Mouse (Mus musculus): ENCODE results near the gene Efcab6. TPM values are rescaled to one million over a fixed set of nuclear protein-coding genes. Genes with fewer than 3 reads are reported as not detected.

The Efcab6 gene
- total RNA-seq, 2 experiments from 2014 or later = 4.6 to 7.3 TPM

DNA sequence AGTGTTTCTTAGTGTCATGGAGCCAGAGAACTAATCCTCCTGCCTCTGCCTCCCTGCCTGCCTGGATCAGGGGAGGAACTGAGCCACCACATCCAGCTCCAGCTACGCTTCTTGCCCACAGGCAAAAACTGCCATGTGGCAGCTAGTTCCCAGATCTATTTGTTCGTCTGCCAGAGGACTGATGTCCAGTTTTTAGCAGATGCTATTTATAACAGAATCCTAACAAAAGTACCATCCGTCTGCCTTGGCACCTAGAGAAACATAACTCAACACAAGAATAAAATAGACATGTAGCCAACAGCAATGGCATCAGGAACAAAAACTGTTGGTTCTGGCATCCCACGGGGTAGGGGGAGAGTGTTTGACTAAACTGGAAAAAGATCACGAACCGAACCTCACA, 6.3 kb downstream of the Efcab6 start:
- no peak for DNase-seq

DNA sequence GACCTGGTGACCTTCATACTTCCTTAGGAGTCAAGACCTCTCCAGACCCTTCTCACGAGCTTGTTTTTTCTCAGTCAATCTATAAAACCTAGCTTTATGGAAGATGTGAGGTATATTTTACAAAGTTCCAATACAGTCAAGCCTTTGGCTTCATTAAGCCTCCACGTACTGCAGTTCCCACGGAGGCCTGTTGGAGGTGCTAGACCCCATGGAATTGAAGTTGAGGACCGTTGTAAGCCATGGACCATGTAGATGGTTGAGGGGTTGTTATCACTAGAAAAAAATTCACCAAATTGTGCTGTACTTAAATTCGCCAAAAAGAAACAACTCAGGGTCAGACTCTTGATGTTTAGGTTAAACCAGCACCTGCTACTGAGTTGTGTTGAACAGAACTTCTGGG, 9.1 kb downstream of the Efcab6 start:
- DNase-seq = no peak

- DNase-seq = peak; percentile 83 to 85
Observed at GRCm38 (mm10) chr15:84053859-84054258, 11.3 kb downstream of the Efcab6 start.

- DNase-seq = no peak
Observed at GRCm38 (mm10) chr15:84053240-84053639, 11.9 kb downstream of the Efcab6 start.

DNA sequence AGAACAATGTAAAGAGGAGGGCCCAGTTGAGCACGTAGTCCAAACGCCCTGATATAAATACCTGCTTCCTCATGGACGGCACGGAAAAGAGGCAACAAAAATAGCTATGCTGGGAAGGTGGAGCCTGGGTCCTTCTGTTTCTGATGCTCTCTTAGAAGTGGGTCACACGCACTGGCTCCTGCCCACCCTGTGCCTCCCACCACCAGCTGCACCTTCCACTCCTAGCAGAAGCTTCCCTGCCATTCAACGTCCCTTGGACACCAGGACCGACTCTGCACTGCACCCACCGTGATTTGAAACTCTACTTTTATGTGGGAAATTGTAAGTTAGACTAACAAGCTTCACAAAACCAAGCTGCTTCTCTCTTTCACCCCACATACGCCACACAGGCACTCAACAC, 12.8 kb downstream of the Efcab6 start:
- no peak for DNase-seq

- DNase-seq = no peak
Observed at GRCm38 (mm10) chr15:84049570-84049969, 15.6 kb downstream of the Efcab6 start.

- DNase-seq = no peak
Observed at GRCm38 (mm10) chr15:84045562-84045961, 19.6 kb downstream of the Efcab6 start.

DNA sequence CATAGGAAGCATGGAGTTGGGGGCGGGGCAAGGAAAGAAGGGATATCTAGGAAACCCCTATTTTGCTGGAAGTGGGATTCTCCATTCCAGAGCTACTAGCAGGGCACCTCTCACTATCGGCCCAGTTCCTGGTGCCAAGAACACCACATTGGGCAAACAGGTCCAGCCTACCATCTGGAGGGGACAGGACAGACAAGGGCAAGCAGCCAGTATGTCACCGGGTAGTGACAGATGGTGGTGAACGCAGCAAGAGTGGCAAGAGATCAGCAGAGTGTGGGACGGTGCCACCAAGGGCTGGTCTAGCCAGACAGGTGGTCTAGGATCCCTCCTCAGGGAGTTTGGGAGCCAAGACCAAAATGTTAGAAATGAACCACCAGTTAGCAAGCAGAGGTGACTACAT, 28.1 kb downstream of the Efcab6 start:
- no peak for DNase-seq

GRCm38 (mm10) chr15:84025651-84026050, 39.5 kb downstream of the Efcab6 start:
- no peak for DNase-seq

DNA sequence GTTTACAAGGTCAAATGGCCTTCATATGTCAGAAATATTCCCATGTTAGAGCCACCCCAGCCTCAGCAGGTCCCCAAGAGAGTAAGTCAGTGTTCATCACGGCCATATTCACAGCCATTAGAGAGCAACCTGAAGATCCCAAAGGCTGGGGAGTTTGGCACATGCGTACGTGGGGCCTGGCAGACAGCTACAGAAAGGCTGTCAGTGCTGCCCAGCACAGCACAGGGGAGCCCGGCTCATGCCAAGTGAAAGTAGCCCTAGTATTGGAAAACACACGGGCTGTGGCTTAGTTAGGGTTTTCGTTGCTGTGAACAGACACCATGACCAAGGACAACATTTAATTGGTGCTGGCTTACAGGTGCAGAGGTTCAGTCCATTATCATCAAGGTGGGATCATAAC, 40.3 kb downstream of the Efcab6 start:
- DNase-seq = no peak

- DNase-seq = no peak
Observed at GRCm38 (mm10) chr15:84009366-84010083, 55.7 kb downstream of the Efcab6 start.

DNA sequence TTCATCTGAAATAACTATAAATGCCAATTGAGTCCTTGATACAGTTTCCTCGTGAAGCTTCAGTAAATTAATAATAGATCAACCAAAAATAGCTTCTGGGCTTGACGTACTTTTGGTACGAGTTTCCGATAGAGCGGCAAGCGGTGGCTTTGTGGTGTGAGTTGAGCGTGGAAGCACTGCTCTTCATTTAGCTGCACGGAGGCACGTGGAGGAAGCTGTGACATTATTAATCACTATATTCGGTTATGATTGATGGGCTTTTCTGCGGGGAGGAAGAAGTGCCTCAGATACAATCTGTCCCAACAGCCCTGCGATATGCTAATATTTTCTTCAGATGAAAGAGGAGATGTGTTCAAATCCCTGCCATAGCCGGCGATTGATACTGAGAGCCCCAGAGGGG, 60.9 kb downstream of the Efcab6 start:
- DNase-seq = no peak

GRCm38 (mm10) chr15:83999071-83999470, 66.1 kb downstream of the Efcab6 start:
- no peak for DNase-seq

- no peak for DNase-seq
Observed at GRCm38 (mm10) chr15:83998586-83998985, 66.6 kb downstream of the Efcab6 start.

DNA sequence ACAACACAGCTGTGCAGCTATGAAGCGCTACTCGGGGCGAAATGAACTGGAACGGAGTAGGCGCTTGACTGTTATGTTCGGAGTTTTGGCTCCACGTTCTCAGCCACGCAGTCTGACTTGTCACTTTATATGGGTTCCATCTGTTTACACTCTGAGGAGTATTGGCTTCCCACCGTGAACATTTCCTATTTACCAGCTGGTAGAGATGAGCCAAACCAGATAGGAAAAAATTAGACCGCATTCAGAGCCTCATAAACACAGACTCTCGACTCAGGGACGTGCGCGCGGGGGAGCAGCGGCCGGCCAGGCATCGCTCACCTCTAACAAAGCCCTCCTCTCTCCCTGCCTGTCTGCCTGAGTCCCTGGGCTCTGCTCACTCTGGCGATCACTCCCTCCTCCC, 67.1 kb downstream of the Efcab6 start:
- DNase-seq = peak; percentile 61 to 67

GRCm38 (mm10) chr15:83997550-83997949, 67.6 kb downstream of the Efcab6 start:
- DNase-seq = no peak

GRCm38 (mm10) chr15:83996864-83997263, 68.3 kb downstream of the Efcab6 start:
- DNase-seq = no peak

GRCm38 (mm10) chr15:83992191-83992590, 73.0 kb downstream of the Efcab6 start:
- no peak for DNase-seq

- no peak for DNase-seq
Observed at GRCm38 (mm10) chr15:83991461-83991860, 73.7 kb downstream of the Efcab6 start.

DNA sequence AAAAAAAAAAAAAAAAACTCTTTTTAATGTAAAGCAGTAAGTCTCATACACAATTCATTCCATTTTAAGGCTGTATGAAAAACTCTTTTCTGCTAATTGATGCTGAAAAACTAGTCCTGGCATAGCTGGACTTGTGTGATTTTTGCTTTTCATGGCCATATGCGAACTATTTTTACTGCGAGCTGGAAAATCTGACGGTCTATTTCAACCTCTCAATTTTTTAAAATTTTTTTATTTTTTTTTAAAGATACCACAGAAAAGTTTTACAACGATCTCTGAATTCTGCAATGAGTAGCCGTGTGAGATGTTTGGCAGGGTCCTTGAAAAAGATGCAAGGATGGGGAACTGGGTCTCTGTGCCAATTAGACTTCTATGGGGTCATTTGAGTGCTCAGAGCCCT, 75.9 kb downstream of the Efcab6 start:
- DNase-seq = no peak

DNA sequence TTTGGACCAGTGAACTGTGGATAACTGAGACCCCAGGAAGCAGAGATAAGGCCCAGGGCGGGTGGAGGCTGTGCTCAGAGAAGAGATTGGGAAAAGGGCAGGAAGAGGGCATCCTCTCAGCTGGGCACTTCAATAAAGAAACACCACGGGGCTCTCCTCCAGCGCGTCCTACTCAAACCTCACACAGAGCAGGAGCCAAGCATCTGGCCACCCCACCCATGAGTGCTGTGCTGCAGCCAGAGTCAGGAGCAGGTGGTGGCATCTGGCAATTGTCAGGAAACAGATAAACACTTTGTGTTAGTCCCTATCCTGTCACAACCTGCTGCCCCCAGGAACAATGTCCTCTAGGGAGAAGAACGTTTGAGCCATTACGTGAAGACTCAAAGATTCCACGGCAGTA, 77.1 kb downstream of the Efcab6 start:
- DNase-seq = no peak

GRCm38 (mm10) chr15:83982186-83982936, 82.8 kb downstream of the Efcab6 start:
- no peak for DNase-seq

DNA sequence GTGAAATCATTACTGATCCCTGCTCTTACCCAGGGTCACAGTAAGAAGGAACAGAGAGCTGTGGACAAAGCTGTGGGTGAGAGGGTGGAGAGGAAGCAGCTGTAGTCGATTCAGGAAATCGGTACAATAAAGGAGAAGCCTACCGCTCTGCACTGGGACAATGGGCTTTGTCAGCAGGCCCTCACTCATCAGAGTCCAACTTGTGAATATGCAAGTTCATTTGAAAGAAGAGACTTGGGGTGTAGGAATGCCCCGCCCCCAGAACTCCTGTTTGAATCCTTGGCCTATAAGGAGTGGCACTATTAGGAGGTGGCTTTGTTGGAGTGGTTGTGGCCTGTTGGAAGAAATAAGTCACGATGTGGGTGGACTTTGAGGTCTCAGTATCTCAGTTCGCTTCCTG, 86.3 kb downstream of the Efcab6 start:
- no peak for DNase-seq

DNA sequence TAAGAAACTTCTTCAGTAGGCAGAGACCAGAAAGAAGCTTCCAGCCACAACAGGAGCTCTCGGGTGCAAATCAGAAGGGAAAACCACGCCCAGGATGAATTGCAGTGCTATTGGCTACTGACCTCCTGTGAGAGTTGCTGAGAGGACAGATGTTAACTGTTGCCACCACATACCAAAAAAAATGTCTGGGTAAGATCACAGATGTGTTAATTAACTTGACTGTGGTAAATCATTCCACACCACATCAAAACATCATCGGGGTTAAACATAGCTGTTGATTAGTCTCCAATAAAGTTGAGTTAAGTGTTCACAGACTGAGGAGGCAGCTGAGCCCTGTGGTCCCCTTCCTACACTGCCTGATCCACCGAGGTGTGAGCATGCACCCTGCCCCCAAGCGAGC, 88.1 kb downstream of the Efcab6 start:
- DNase-seq = no peak
